Mouse (Mus musculus) thymus, adult 2 months (tissue): Measurements from ENCODE around the gene Riiad1.

Source experiments
- CTCF ChIP-seq: fragments of 200-500 bp; IDR thresholded peaks from 2 replicates; pipeline ENCODE4 v1.5.1; 2012; ENCODE audit warnings: mild to moderate bottlenecking, control low read depth, low read length, moderate library complexity, borderline replicate concordance; ENCODE audit not compliant: control insufficient read depth, poor library complexity, insufficient read depth; ENCODE audit errors: extremely low read depth
- POLR2A ChIP-seq: fragments of 200-500 bp; IDR thresholded peaks from 2 replicates; pipeline ENCODE4 v1.6.1; 2012; ENCODE audit warnings: mild to moderate bottlenecking, low read length, control low read depth, moderate library complexity; ENCODE audit not compliant: control insufficient read depth, poor library complexity, insufficient read depth; ENCODE audit errors: extremely low read depth

DNA sequence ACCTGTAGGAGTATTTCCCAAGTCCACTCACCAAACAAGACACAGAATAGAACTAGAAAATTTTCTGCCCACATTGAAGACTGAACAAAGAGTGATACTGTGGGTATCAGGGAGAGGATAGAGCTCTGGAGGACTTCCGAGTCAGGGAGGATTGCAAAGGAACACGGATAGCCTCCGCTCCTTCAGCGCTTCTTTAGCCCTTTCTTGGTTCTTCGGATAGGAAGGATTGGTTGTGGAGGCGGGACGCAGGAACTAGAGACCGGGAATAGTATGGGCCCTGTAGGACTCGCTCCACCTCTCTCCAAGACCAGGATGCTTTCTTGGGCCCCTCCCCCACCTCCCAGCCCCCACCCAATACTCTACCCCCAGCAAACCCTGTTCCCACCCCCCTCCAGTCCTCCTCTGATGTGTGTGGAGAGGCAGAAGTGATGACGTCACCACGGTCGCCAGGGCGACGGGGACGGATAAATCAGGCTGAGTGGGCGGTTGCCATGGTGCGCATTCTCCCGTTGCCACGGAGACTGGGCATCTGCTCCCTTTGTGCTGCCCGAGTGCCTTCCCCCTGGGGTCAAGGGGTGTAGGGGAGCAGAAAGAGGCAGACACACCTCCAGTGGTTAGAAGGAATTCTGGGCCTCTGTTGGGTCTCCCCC is 3.8 kb upstream of the Riiad1 start:
- TF ChIP-seq POLR2A (no peak), CTCF (no peak)
